Mouse (Mus musculus): ENCODE data around the gene Rbm17. TPM values are rescaled to one million over a fixed set of nuclear protein-coding genes. Genes with fewer than 3 reads are reported as not detected.

Rbm17 gene
- polyA plus RNA-seq, 1 experiment from 2014 or later = 187 TPM

DNA sequence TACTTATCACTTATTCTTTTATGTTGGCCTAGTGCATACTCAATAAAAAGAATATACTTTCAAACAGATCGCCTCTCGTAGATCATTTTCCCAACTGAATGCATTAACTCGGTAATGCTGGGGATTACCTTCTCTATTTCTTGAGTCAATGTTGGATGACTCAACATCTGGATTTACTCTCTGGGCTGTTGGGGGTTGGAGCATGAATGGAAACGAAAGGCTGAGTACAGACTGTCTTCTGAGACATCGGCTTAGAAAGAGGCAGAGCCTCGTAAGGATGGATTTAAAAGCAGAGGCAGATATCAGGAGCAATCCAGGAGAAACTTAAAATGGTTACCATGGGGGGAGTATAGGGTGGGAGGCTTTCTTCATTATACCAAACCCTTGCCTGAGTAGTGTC lies 25.8 kb downstream of the Rbm17 start:
- H3K4me2 ChIP-seq = no peak overlapping the region
- no peak overlapping the region for H3K4me3 ChIP-seq (replicated peaks)
- H3K27ac ChIP-seq = no peak overlapping the region
- peaks cover 16% of the 10 kb centered on the region for H3K36me3 ChIP-seq (replicated peaks)
- H3K4me1 ChIP-seq = no peaks in the 10 kb centered on the region
- H3K27me3 ChIP-seq = no peaks in the 10 kb centered on the region
- ATAC-seq (ENCODE audit: low FRiP score) = no peak
- no peaks in the 10 kb centered on the region for H3K9me3 ChIP-seq
- H3K9ac ChIP-seq = no peak overlapping the region
- 94% methylated on average over 6 of the region's 6 CpGs for WGBS

DNA sequence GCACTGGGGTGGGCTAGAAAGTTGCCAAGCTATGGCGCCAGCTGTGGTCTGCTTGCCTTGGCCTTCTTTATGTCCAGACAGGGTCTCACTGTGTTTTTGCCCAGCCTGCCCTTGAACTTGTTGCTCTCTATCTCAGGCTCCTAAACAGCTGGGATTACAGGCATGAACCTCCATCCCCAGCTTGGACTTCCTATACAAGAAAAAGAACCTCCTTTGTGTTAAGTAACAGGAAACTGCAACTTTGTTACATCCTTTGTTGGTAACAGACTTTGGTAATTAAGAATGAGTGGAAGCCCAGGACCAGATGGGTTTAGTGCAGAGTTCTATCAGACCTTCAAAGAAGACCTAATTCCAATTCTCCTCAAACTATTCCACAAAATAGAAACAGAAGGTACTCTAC lies 30.3 kb downstream of the Rbm17 start:
- Histone ChIP-seq H3K4me2 (no peak overlapping the region), H3K9ac (no peak overlapping the region), H3K9me3 (no peaks in the 10 kb centered on the region), H3K27ac (no peak overlapping the region), H3K36me3 (replicated peaks) (no peaks in the 10 kb centered on the region), H3K4me3 (replicated peaks) (no peak overlapping the region), H3K27me3 (no peaks in the 10 kb centered on the region), H3K4me1 (no peaks in the 10 kb centered on the region)
- ATAC-seq (ENCODE audit: low FRiP score) = no peak
- 89% methylated on average over 1 of the region's 1 CpGs for WGBS

DNA sequence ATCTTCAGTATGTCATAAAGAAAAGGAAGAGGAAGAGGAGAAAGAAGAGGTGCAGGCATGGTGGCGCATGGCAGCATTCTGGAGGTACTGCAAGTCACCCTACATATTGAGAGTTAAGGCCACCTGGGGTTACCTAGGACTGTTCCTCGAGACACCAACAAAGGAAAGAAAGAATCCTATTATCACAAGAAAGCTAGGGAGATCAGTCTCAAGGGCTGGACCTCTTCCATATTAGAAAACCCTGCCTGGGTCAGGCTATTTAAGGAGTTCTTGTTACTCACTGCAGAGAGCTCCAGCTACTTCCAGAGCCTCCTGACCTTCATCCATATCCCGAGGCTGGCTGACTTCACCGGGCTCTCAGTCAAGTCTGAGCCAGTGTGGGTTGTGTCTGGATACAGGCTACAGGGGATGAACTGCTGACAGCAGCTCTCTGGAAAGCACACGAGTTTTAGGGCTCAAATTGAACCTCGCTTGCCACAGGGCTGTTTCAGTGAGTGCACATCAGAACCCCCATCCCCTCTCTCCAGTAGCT lies 32.9 kb downstream of the Rbm17 start:
- H3K4me1 ChIP-seq = no peaks in the 10 kb centered on the region
- 47% methylated on average over 6 of the region's 6 CpGs for WGBS

DNA sequence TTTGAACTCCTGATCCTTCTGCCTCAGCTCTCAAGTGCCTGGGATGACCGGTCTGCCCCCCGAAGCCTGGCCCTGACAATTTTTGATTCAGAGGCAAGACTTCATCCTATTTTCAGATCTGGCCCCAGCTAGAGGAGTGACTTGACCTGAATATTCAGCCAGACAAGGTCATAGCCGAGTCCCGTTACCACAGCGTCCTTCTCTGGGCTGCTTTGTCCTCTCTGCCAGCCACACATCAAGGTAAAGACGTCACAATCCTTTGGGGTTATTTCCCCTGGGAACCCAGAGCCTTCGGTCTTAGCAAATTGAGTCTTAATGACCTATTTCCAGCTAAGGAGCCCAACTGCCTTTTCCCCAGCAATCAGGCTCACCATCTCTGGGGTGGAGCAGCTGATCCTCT lies 35.5 kb downstream of the Rbm17 start:
- no peaks in the 10 kb centered on the region for H3K4me1 ChIP-seq
- H3K27ac ChIP-seq = no peak overlapping the region
- no peaks in the 10 kb centered on the region for H3K36me3 ChIP-seq (replicated peaks)
- ATAC-seq (ENCODE audit: low FRiP score) = no peak
- H3K4me3 ChIP-seq (replicated peaks) = no peak overlapping the region
- H3K9ac ChIP-seq = no peak overlapping the region
- WGBS = 94% methylated on average over 7 of the region's 7 CpGs
- no peaks in the 10 kb centered on the region for H3K9me3 ChIP-seq
- no peak overlapping the region for H3K4me2 ChIP-seq
- H3K27me3 ChIP-seq = no peaks in the 10 kb centered on the region

More for the DNA sequence above, 32.9 kb downstream of the Rbm17 start:
- H3K4me2 ChIP-seq = no peak overlapping the region
- no peaks in the 10 kb centered on the region for H3K36me3 ChIP-seq (replicated peaks)
- H3K27ac ChIP-seq = no peak overlapping the region
- no peak overlapping the region for H3K9ac ChIP-seq
- no peaks in the 10 kb centered on the region for H3K27me3 ChIP-seq
- H3K4me3 ChIP-seq (replicated peaks) = no peak overlapping the region
- ATAC-seq (ENCODE audit: low FRiP score) = no peak
- H3K9me3 ChIP-seq = no peaks in the 10 kb centered on the region

- H3K4me1 ChIP-seq = no peaks in the 10 kb centered on the region
- H3K9me3 ChIP-seq = no peaks in the 10 kb centered on the region
- H3K36me3 ChIP-seq (replicated peaks) = no peaks in the 10 kb centered on the region
- no peak for ATAC-seq (ENCODE audit: low FRiP score)
- WGBS = 68% methylated on average over 4 of the region's 4 CpGs
- no peak overlapping the region for H3K4me3 ChIP-seq (replicated peaks)
- H3K4me2 ChIP-seq = no peak overlapping the region
- no peak overlapping the region for H3K9ac ChIP-seq
- H3K27ac ChIP-seq = no peak overlapping the region
- no peaks in the 10 kb centered on the region for H3K27me3 ChIP-seq
Observed at GRCm38 (mm10) chr2:11567781-11568362, 36.1 kb downstream of the Rbm17 start.

DNA sequence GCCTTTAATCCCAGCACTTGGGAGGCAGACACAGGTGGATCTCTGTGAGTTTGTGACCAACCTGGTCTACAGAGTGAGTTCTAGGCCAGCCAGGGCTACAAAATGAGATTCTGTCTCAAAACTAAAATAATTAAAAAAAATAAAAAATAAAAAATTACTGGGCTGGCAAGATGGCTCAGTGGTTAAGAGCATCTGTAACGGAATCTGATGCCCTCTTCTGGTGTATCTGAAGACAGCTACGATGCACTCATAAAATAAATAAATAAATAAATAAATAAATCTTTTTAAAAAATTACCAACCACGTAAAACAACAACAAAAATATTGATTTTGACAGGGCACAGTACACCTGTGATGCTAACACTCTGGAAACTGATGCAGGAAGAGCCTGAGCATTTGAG lies 37.1 kb downstream of the Rbm17 start:
- Histone ChIP-seq H3K4me1 (no peaks in the 10 kb centered on the region), H3K36me3 (replicated peaks) (no peaks in the 10 kb centered on the region), H3K4me2 (no peak overlapping the region), H3K9ac (no peak overlapping the region), H3K27me3 (no peaks in the 10 kb centered on the region), H3K9me3 (no peaks in the 10 kb centered on the region), H3K27ac (no peak overlapping the region), H3K4me3 (replicated peaks) (no peak overlapping the region)
- no peak for ATAC-seq (ENCODE audit: low FRiP score)
- WGBS = 95% methylated on average over 3 of the region's 3 CpGs

- H3K27me3 ChIP-seq = no peaks in the 10 kb centered on the region
- 79% methylated on average over 7 of the region's 7 CpGs for WGBS
- H3K4me3 ChIP-seq (replicated peaks) = no peak overlapping the region
- no peak overlapping the region for H3K27ac ChIP-seq
- H3K4me2 ChIP-seq = no peak overlapping the region
- no peaks in the 10 kb centered on the region for H3K9me3 ChIP-seq
- no peaks in the 10 kb centered on the region for H3K4me1 ChIP-seq
- no peaks in the 10 kb centered on the region for H3K36me3 ChIP-seq (replicated peaks)
- no peak overlapping the region for H3K9ac ChIP-seq
- ATAC-seq (ENCODE audit: low FRiP score) = no peak
Observed at GRCm38 (mm10) chr2:11566241-11566640, 37.7 kb downstream of the Rbm17 start.

- no peak for ATAC-seq (ENCODE audit: low FRiP score)
- Histone ChIP-seq H3K4me3 (replicated peaks) (no peak overlapping the region), H3K4me1 (no peaks in the 10 kb centered on the region), H3K27ac (no peak overlapping the region), H3K9me3 (no peaks in the 10 kb centered on the region), H3K4me2 (no peak overlapping the region), H3K9ac (no peak overlapping the region), H3K27me3 (no peaks in the 10 kb centered on the region), H3K36me3 (replicated peaks) (no peaks in the 10 kb centered on the region)
- WGBS = 91% methylated on average over 6 of the region's 6 CpGs
Observed at GRCm38 (mm10) chr2:11564768-11565167, 39.2 kb downstream of the Rbm17 start.

DNA sequence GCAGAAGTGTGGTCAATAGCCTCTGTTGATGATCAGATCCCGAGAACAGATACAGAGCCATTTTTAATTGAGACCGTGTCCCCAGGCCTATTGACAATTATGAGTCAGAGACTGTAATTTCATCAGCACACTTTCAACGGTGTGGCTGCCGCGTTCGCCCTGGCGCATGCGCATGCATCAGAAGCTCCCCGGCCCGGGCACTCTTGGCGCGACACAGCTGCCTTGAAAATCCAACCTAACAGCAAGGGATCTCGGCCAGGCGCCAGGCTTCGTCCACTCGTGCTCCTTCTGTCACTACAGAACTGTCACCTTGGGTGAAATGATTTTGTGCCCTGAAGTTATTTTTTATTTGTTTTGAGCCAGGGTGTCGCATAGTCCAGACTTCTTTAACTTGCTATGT lies 40.7 kb downstream of the Rbm17 start:
- H3K4me1 ChIP-seq = no peaks in the 10 kb centered on the region
- H3K27ac ChIP-seq = no peak overlapping the region
- no peaks in the 10 kb centered on the region for H3K9me3 ChIP-seq
- H3K4me2 ChIP-seq = no peak overlapping the region
- ATAC-seq (ENCODE audit: low FRiP score) = no peak
- no peaks in the 10 kb centered on the region for H3K36me3 ChIP-seq (replicated peaks)
- H3K27me3 ChIP-seq = no peaks in the 10 kb centered on the region
- no peak overlapping the region for H3K4me3 ChIP-seq (replicated peaks)
- 93% methylated on average over 17 of the region's 17 CpGs for WGBS
- no peak overlapping the region for H3K9ac ChIP-seq

DNA sequence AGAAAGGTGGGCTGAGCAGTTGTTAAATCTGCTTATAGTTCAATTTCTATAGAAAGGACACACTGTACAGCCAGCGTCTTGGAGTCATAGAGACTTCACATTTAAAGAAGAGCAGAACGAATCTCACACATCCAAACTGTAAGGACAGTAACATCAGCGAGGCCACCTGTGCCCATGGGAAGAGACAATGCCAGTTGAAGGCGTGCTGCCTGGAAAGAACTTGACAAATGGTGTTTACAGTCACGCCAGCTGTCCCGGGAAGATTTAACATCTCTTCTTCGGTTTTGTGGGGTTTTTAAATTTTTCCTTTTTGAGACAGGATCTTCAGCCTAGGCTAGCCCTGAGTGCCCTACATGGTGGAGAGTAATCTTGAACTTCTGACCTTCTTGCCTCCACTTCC lies 45.3 kb downstream of the Rbm17 start:
- Histone ChIP-seq H3K9ac (no peak overlapping the region), H3K27me3 (peaks cover 21% of the 10 kb centered on the region), H3K4me1 (peaks cover 4% of the 10 kb centered on the region; the same call in 1 of the 2 replicates), H3K36me3 (replicated peaks) (no peaks in the 10 kb centered on the region), H3K9me3 (no peaks in the 10 kb centered on the region), H3K27ac (no peak overlapping the region), H3K4me3 (replicated peaks) (no peak overlapping the region), H3K4me2 (no peak overlapping the region)
- WGBS = 91% methylated on average over 7 of the region's 7 CpGs
- ATAC-seq (ENCODE audit: low FRiP score) = no peak

DNA sequence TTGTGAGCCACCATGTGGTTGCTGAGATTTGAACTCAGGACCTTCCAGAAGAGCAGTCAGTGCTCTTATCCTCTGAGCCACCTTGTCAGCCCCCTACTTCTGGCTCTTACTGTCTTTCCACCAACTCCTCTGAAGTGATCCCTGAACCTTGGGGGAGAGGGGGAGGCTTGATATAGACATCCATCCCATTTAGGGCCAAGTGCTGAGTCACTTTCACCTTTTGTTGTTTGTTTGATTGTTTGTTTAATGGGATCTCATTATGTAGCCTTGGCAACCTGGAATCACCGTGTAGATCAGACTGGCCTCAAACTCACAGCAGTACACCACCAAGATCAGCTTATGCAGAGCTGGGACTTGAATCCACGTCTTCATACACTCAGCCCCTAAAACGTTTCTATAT lies 46.7 kb downstream of the Rbm17 start:
- Histone ChIP-seq H3K27me3 (peaks cover 35% of the 10 kb centered on the region), H3K4me1 (peaks cover 17% of the 10 kb centered on the region), H3K27ac (no peak overlapping the region), H3K9ac (no peak overlapping the region), H3K9me3 (no peaks in the 10 kb centered on the region), H3K36me3 (replicated peaks) (no peaks in the 10 kb centered on the region), H3K4me3 (replicated peaks) (no peak overlapping the region), H3K4me2 (no peak overlapping the region)
- ATAC-seq (ENCODE audit: low FRiP score) = no peak
- 64% methylated on average over 3 of the region's 3 CpGs for WGBS

DNA sequence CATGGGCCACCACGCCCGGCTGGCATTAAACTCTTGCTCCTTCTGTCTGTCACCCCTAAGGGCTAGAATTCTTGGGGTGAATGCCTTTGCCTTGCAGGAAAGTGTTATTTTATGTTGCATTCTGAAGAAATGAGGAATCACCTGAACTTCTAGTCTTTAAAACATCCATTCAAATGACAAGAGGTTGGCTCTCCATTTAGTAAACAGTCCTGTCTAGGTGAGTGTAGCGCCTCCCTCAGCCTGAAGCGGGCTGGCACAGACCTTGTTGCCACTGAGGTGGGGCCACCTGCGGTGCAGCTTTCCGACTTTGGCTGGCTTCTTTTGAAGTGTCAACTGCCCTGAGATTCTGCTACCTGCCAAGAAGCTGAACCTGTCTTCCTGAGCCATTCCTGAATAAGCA lies 48.6 kb downstream of the Rbm17 start:
- no peaks in the 10 kb centered on the region for H3K9me3 ChIP-seq
- no peaks in the 10 kb centered on the region for H3K36me3 ChIP-seq (replicated peaks)
- no peak overlapping the region for H3K9ac ChIP-seq
- no peak overlapping the region for H3K27ac ChIP-seq
- H3K4me2 ChIP-seq = no peak overlapping the region
- no peak overlapping the region for H3K4me3 ChIP-seq (replicated peaks)
- ATAC-seq (ENCODE audit: low FRiP score) = no peak
- 45% methylated on average over 6 of the region's 6 CpGs for WGBS
- peaks cover 19% of the 10 kb centered on the region for H3K4me1 ChIP-seq
- peaks cover 45% of the 10 kb centered on the region for H3K27me3 ChIP-seq
